Mouse (Mus musculus) ES-Bruce4 (cell line): ENCODE results near the gene Krtap9-1. TPM values are rescaled to one million over a fixed set of nuclear protein-coding genes. Genes with fewer than 3 reads are reported as not detected.
"Not testable (repeated sequence)": the region's sequence is repeated elsewhere in the genome, so short reads cannot be mapped to it uniquely, and the experiment has no call there.

Source experiments
- H3K27ac ChIP-seq: 2 replicates; pipeline ENCODE4 v1.5.1; 2012; ENCODE audit warnings: low read length, inconsistent platforms; ENCODE audit not compliant: insufficient read depth
- H3K27me3 ChIP-seq: 2 replicates; pipeline ENCODE4 v1.6.1; 2012; ENCODE audit warnings: mild to moderate bottlenecking, low read length, inconsistent platforms; ENCODE audit not compliant: control insufficient read depth, poor library complexity, insufficient read depth, severe bottlenecking
- H3K36me3 ChIP-seq: 2 replicates; pipeline ENCODE4 v1.6.1; 2012; ENCODE audit warnings: inconsistent platforms, mild to moderate bottlenecking, low read length, moderate library complexity; ENCODE audit not compliant: control insufficient read depth, poor library complexity, insufficient read depth, severe bottlenecking
- H3K4me1 ChIP-seq: one replicate; pipeline ENCODE4 v1.8.1; 2011; ENCODE audit warnings: low read length; ENCODE audit not compliant: control insufficient read depth, insufficient read depth
- H3K4me3 ChIP-seq: 2 replicates; pipeline ENCODE4 v1.5.1; 2011; ENCODE audit warnings: low read depth, mild to moderate bottlenecking, low read length
- H3K9ac ChIP-seq: 2 replicates; pipeline ENCODE4 v1.6.1; 2012; ENCODE audit warnings: low read depth, mild to moderate bottlenecking, inconsistent platforms; ENCODE audit not compliant: poor library complexity, severe bottlenecking
- H3K9me3 ChIP-seq: replicated peaks from 2 replicates; pipeline ENCODE4 v1.6.1; 2012; ENCODE audit warnings: mild to moderate bottlenecking, low read length, inconsistent platforms; ENCODE audit not compliant: control insufficient read depth, poor library complexity, insufficient read depth, severe bottlenecking
- CTCF ChIP-seq: IDR thresholded peaks from one replicate; pipeline ENCODE4 v1.8.1; 2011; ENCODE audit warnings: low read depth, low read length
- EP300 ChIP-seq: IDR thresholded peaks from 2 replicates; pipeline ENCODE4 v1.6.1; 2011; ENCODE audit warnings: low read depth, low read length; ENCODE audit not compliant: insufficient read depth
- POLR2A ChIP-seq: IDR thresholded peaks from one replicate; pipeline ENCODE4 v1.8.1; 2011; ENCODE audit warnings: low read length; ENCODE audit not compliant: insufficient read depth
- polyA plus RNA-seq: library from polyadenylated mRNA; stranded (reverse); fragments of >200 nt; gene quantifications from 2 replicates; pipeline ENCODE4 v1.2.4, GENCODE M21; 2011; ENCODE audit warnings: low read depth; ENCODE audit not compliant: missing spikeins, insufficient read depth, insufficient read length

Krtap9-1 gene
- not detected in 2 replicates for polyA plus RNA-seq

- H3K36me3 ChIP-seq, H3K9me3 ChIP-seq, H3K4me3 ChIP-seq, H3K27ac ChIP-seq, H3K9ac ChIP-seq, H3K27me3 ChIP-seq, H3K4me1 ChIP-seq: not testable (repeated sequence)
Measured at GRCm38 (mm10) chr11:99873089-99873488, at the start of gene Krtap9-1. Krtap9-1 (plus strand) TSS chr11:99873389.

DNA sequence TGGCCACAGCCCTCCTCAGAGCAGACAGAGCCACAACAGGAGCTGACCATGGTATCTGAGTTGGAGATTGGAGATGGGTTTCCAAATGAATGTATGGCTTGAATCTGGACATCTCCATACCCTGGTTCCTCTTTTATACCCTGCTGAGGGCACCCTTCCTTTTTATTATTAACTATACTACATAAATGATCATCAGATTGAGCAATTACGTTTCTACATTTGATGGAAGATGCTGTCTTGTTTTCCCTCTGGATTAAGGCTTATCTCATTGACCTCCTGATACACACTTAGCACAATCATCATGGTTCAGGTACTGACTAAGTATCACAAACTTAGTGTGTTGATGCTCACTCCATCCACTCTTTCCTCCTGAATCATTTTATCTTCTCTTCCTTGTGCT lies 35.2 kb upstream of the Krtap9-1 start, which contains the start of gene 2300003K06Rik:
Gene 2300003K06Rik, minus strand, starts transcription at position 101 of the 400 bp plus-strand sequence.
- no peaks in the 10 kb centered on the region for H3K9me3 ChIP-seq
- no peaks in the 10 kb centered on the region for H3K27me3 ChIP-seq
- H3K4me1 ChIP-seq = no peaks in the 10 kb centered on the region
- no peak within 1 kb of the TSS for H3K9ac ChIP-seq
- H3K4me3 ChIP-seq = no peak within 1 kb of the TSS
- H3K27ac ChIP-seq = no peak within 1 kb of the TSS
- TF ChIP-seq CTCF (no peak), EP300 (no peak), POLR2A (no peak)
- H3K36me3 ChIP-seq = no peaks in the 10 kb centered on the region

GRCm38 (mm10) chr11:99842185-99842584 lies 31.0 kb upstream of the Krtap9-1 start:
- Histone ChIP-seq H3K9me3 (no peaks in the 10 kb centered on the region), H3K36me3 (no peaks in the 10 kb centered on the region), H3K27me3 (no peaks in the 10 kb centered on the region), H3K27ac (no peak overlapping the region), H3K4me1 (no peaks in the 10 kb centered on the region), H3K9ac (no peak overlapping the region), H3K4me3 (no peak overlapping the region)
- no peak for TF ChIP-seq POLR2A
- TF ChIP-seq CTCF = no peak
- TF ChIP-seq EP300 = no peak

DNA sequence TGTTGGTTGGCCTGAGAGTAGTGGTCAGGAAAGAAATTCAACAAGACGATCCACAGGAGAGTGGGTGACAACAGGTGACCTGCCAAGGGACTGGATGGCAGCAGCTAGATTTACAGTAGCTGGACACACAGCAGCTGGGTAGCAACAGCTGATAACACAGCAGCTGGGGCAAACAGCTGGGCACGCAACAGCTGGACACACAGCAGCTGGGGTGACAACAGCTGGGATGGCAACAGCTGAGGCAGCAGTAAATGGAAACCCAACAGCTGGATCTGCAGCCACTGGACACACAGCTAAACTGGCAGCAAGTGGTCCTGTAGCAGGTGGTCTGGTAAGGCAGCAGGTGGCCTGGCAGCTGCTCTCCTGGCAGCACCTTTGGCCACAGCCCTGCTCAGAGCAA lies 26.4 kb upstream of the Krtap9-1 start:
- no peaks in the 10 kb centered on the region for H3K4me1 ChIP-seq
- H3K36me3 ChIP-seq = no peaks in the 10 kb centered on the region
- TF ChIP-seq CTCF (no peak), POLR2A (no peak), EP300 (no peak)

GRCm38 (mm10) chr11:99851508-99851907 lies 21.7 kb upstream of the Krtap9-1 start, which contains the start of gene Krtap4-16:
Krtap4-16 (minus strand) TSS chr11:99851608.
- no peaks in the 10 kb centered on the region for H3K36me3 ChIP-seq
- H3K9ac ChIP-seq = no peak within 1 kb of the TSS
- no peaks in the 10 kb centered on the region for H3K4me1 ChIP-seq
- TF ChIP-seq EP300 (no peak), CTCF (no peak), POLR2A (no peak)
- H3K9me3 ChIP-seq = no peaks in the 10 kb centered on the region
- H3K4me3 ChIP-seq = no peak within 1 kb of the TSS
- no peaks in the 10 kb centered on the region for H3K27me3 ChIP-seq
- no peak within 1 kb of the TSS for H3K27ac ChIP-seq

More for the DNA sequence above, 26.4 kb upstream of the Krtap9-1 start:
- Histone ChIP-seq H3K9me3 (no peaks in the 10 kb centered on the region), H3K27ac (no peak overlapping the region), H3K4me3 (no peak overlapping the region), H3K9ac (no peak overlapping the region), H3K27me3 (no peaks in the 10 kb centered on the region)

GRCm38 (mm10) chr11:99854121-99854520 lies 19.1 kb upstream of the Krtap9-1 start:
- Histone ChIP-seq H3K36me3 (no peaks in the 10 kb centered on the region), H3K4me3 (no peak overlapping the region), H3K27ac (no peak overlapping the region), H3K9ac (no peak overlapping the region), H3K27me3 (no peaks in the 10 kb centered on the region), H3K4me1 (no peaks in the 10 kb centered on the region), H3K9me3 (no peaks in the 10 kb centered on the region)
- peak; percentile 46 for TF ChIP-seq CTCF
- no peak for TF ChIP-seq POLR2A
